Mouse (Mus musculus) myocyte (in vitro differentiated cells): ENCODE measurements at regions not wholly inside any gene's neighbourhood (a gene's known extent, or its start where the extent isn't known, plus 50 kb on each side); places are given as distances from the start of the nearest gene placed in this dataset.

Source experiments
- H3K27me3 ChIP-seq: one replicate; pipeline ENCODE4 v1.6.1; 2011; ENCODE audit not compliant: control insufficient read depth, insufficient read depth, insufficient read length
- H3K36me3 ChIP-seq: one replicate; pipeline ENCODE4 v1.6.1; 2011; ENCODE audit not compliant: control insufficient read depth, insufficient read depth
- H3K4me2 ChIP-seq: one replicate; pipeline ENCODE4 v1.6.1; 2011; ENCODE audit warnings: low read depth, control low read depth
- H3K4me3 ChIP-seq: one replicate; pipeline ENCODE4 v1.5.1; 2011; ENCODE audit warnings: mild to moderate bottlenecking, control low read depth, moderate library complexity
- H3K79me2 ChIP-seq: one replicate; pipeline ENCODE4 v1.6.1; 2011; ENCODE audit not compliant: control insufficient read depth, insufficient read depth
- H3ac ChIP-seq: one replicate; pipeline ENCODE4 v1.6.1; 2011; ENCODE audit not compliant: control insufficient read depth, insufficient read length
- CEBPB ChIP-seq: IDR thresholded peaks from 2 replicates; pipeline ENCODE4 v1.6.1; 2011; ENCODE audit warnings: mild to moderate bottlenecking, moderate library complexity; ENCODE audit not compliant: poor library complexity, insufficient read depth, severe bottlenecking
- E2F4 ChIP-seq: IDR thresholded peaks from one replicate; pipeline ENCODE4 v1.6.1; 2011; ENCODE audit warnings: mild to moderate bottlenecking, control low read depth, moderate library complexity; ENCODE audit not compliant: insufficient read depth
- MAX ChIP-seq: IDR thresholded peaks from one replicate; pipeline ENCODE4 v1.6.1; 2011; ENCODE audit warnings: low read depth, mild to moderate bottlenecking, control low read depth
- MYOD1 ChIP-seq, 3 experiments: IDR thresholded peaks; one replicate each; pipeline ENCODE4 v1.6.1; 2011; ENCODE audit warnings: control low read depth in 2 of 3, low read depth in 2 of 3, mild to moderate bottlenecking in 2 of 3, moderate library complexity in 1 of 3; ENCODE audit not compliant: insufficient read length in 2 of 3, control insufficient read depth in 1 of 3
- MYOG ChIP-seq, 3 experiments: IDR thresholded peaks; one replicate each; pipeline ENCODE4 v1.6.1; 2011; ENCODE audit warnings: control low read depth in 2 of 3, low read depth in 2 of 3, mild to moderate bottlenecking in 2 of 3; ENCODE audit not compliant: insufficient read length in 2 of 3, control insufficient read depth in 1 of 3, insufficient read depth in 1 of 3
- POLR2A ChIP-seq: IDR thresholded peaks from one replicate; pipeline ENCODE4 v1.6.1; 2011; ENCODE audit warnings: low read depth, mild to moderate bottlenecking, control low read depth, moderate library complexity; ENCODE audit not compliant: insufficient read length
- POLR2AphosphoS2 ChIP-seq: IDR thresholded peaks from one replicate; pipeline ENCODE4 v1.6.1; 2011; ENCODE audit warnings: low read depth, control low read depth; ENCODE audit not compliant: insufficient read length
- REST ChIP-seq: IDR thresholded peaks from one replicate; pipeline ENCODE4 v1.6.1; 2011; ENCODE audit warnings: mild to moderate bottlenecking, control low read depth, moderate library complexity; ENCODE audit not compliant: insufficient read depth, insufficient read length
- SRF ChIP-seq: IDR thresholded peaks from one replicate; pipeline ENCODE4 v1.6.1; 2011; ENCODE audit warnings: low read depth; ENCODE audit not compliant: control insufficient read depth, insufficient read length
- TCF12 ChIP-seq: IDR thresholded peaks from one replicate; pipeline ENCODE4 v1.6.1; 2011; ENCODE audit warnings: mild to moderate bottlenecking, control low read depth; ENCODE audit not compliant: poor library complexity, insufficient read depth, severe bottlenecking
- TCF3 ChIP-seq: IDR thresholded peaks from one replicate; pipeline ENCODE4 v1.6.1; 2011; ENCODE audit warnings: low read depth, control low read depth; ENCODE audit not compliant: insufficient read length
- USF1 ChIP-seq: IDR thresholded peaks from one replicate; pipeline ENCODE4 v1.6.1; 2011; ENCODE audit warnings: low read depth, mild to moderate bottlenecking, control low read depth, moderate library complexity

- Histone ChIP-seq H3K36me3 (no peaks in the 10 kb centered on the region), H3K4me2 (no peak overlapping the region), H3K4me3 (no peak overlapping the region), H3K27me3 (no peaks in the 10 kb centered on the region), H3ac (no peak overlapping the region), H3K79me2 (no peaks in the 10 kb centered on the region)
- TF ChIP-seq MYOD1 (IDR thresholded peaks at IDR 0.05; ENCODE audit: control insufficient read depth in 1 of 3, insufficient read length in 2 of 3, low read depth in 2 of 3) (no peak), TCF12 (no peak), TCF3 (no peak), MAX (no peak), SRF (no peak), MYOG (IDR thresholded peaks at IDR 0.05; ENCODE audit: control insufficient read depth in 1 of 3, insufficient read depth in 1 of 3, insufficient read length in 2 of 3, low read depth in 2 of 3) (no peak), E2F4 (no peak), USF1 (no peak), REST (no peak)
Observed at GRCm38 (mm10) chr12:32696832-32697231, 122.5 kb upstream of the Nampt start.

DNA sequence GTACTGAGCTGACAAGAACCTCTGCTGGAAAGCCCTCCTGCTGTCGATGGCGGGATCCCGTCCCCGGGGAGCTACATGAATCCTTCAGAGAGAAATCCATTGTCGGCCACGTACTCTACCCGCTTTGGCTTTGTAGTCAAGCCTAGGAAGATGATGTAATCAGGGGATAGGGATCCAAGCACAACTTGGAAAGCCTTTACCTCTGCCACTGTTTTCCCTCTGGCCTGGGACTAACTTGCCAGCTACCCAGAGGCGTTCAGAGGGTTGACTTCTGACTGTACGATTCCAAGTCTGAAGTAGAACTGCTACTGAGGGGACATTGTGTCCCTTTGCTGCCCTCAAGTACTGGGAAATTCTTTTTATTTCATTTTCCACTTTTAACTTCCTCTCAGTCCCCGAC is 110.2 kb upstream of the Nampt start:
- Histone ChIP-seq H3K36me3 (no peaks in the 10 kb centered on the region), H3K79me2 (no peaks in the 10 kb centered on the region), H3K27me3 (no peaks in the 10 kb centered on the region), H3K4me2 (no peak overlapping the region), H3ac (no peak overlapping the region), H3K4me3 (no peak overlapping the region)
- TF ChIP-seq SRF (no peak), MYOD1 (IDR thresholded peaks at IDR 0.05; ENCODE audit: control insufficient read depth in 1 of 3, insufficient read length in 2 of 3, low read depth in 2 of 3) (no peak), CEBPB (no peak), MAX (no peak), E2F4 (no peak), TCF3 (no peak), POLR2AphosphoS2 (no peak), TCF12 (no peak), REST (no peak), POLR2A (no peak), USF1 (no peak), MYOG (IDR thresholded peaks at IDR 0.05; ENCODE audit: control insufficient read depth in 1 of 3, insufficient read depth in 1 of 3, insufficient read length in 2 of 3, low read depth in 2 of 3) (no peak)

- no peak overlapping the region for H3K4me3 ChIP-seq
- H3K36me3 ChIP-seq = no peaks in the 10 kb centered on the region
- TF ChIP-seq CEBPB (no peak), POLR2AphosphoS2 (no peak), TCF12 (no peak), USF1 (no peak), E2F4 (no peak), TCF3 (no peak), SRF (no peak), POLR2A (no peak), MAX (no peak), MYOD1 (IDR thresholded peaks at IDR 0.05; ENCODE audit: control insufficient read depth in 1 of 3, insufficient read length in 2 of 3, low read depth in 2 of 3) (no peak), REST (no peak), MYOG (IDR thresholded peaks at IDR 0.05; ENCODE audit: control insufficient read depth in 1 of 3, insufficient read depth in 1 of 3, insufficient read length in 2 of 3, low read depth in 2 of 3) (no peak)
- H3K27me3 ChIP-seq = no peaks in the 10 kb centered on the region
- H3K4me2 ChIP-seq = no peak overlapping the region
- no peak overlapping the region for H3ac ChIP-seq
- H3K79me2 ChIP-seq = no peaks in the 10 kb centered on the region
Observed at GRCm38 (mm10) chr12:32717129-32717921, 102.0 kb upstream of the Nampt start.

GRCm38 (mm10) chr12:32719203-32719602 is 100.1 kb upstream of the Nampt start:
- TF ChIP-seq E2F4 = no peak
- TF ChIP-seq POLR2AphosphoS2 = no peak
- TF ChIP-seq POLR2A = no peak
- TF ChIP-seq SRF = no peak
- TF ChIP-seq REST = no peak
- TF ChIP-seq MYOD1 (IDR thresholded peaks at IDR 0.05; ENCODE audit: control insufficient read depth in 1 of 3, insufficient read length in 2 of 3, low read depth in 2 of 3) = no peak
- no peak for TF ChIP-seq TCF12
- TF ChIP-seq MAX = no peak
- no peak for TF ChIP-seq CEBPB
- TF ChIP-seq MYOG (IDR thresholded peaks at IDR 0.05; ENCODE audit: control insufficient read depth in 1 of 3, insufficient read depth in 1 of 3, insufficient read length in 2 of 3, low read depth in 2 of 3) = no peak
- no peak for TF ChIP-seq TCF3
- TF ChIP-seq USF1 = no peak
- H3K27me3 ChIP-seq = no peaks in the 10 kb centered on the region
- H3K4me3 ChIP-seq = no peak overlapping the region
- no peaks in the 10 kb centered on the region for H3K36me3 ChIP-seq
- no peak overlapping the region for H3ac ChIP-seq
- H3K79me2 ChIP-seq = no peaks in the 10 kb centered on the region
- H3K4me2 ChIP-seq = no peak overlapping the region
